ENCODE assay signal across 18 mouse cellular contexts in genomic region chr4:83354786-83355185, GRCm38 (mm10). TPM values are rescaled to one million over a fixed set of nuclear protein-coding genes. Genes with fewer than 3 reads are reported as not detected.
A peak's percentile ranks its signal among the peaks of the same experiment; 100 is the strongest.
DNase-seq lines count a peak whose midpoint lies in the region; ATAC-seq lines count a peak whose summit lies in the region.
"Had no signal": no experiment of that assay in that cellular context is flagged by ENCODE, and none has a peak within 500 bp of the region (broad histone marks: within the 10 kb centered on the region; RNA-seq: fewer than 3 reads in every experiment).

No protein-coding gene starts in this region.

- peak; percentile 60 for DNase-seq in heart, adult 11 months
- DNase-seq in heart, adult 9 months (ENCODE audit: low spot score in 2 of 2) = no peak
- DNase-seq in layer of hippocampus, postnatal 14 days (ENCODE audit: low spot score in 2 of 2) = no peak
- no peak for DNase-seq in spleen, adult 18-20 months
- no peak for DNase-seq in frontal cortex, postnatal 10 days (ENCODE audit: low spot score in 2 of 2)
- DNase-seq: adrenal gland, postnatal 10 days; cerebellum, adult 11 months; cerebellum, adult 8-10 months; cerebellum, postnatal 14 days; forebrain, postnatal 0 days; gastrocnemius, adult 2 months; gastrocnemius, postnatal 25 days; heart, adult 18-20 months; heart, postnatal 14 days had no signal

- ATAC-seq in activated CD4-positive, CD25-positive, alpha-beta regulatory T cell, adult 4 months = peak; percentile 88
- peak; percentile 93 for ATAC-seq in inflammation-experienced regulatory T-cells, adult 6 months
- ATAC-seq: forebrain, embryonic 13.5 days; forebrain, postnatal 0 days had no signal

RNA-seq across cellular contexts. Expression of gene Ttc39b, which starts 30.7 kb away (rescaled TPM):
- 100 to 1,000 TPM; 121 to 125 TPM for polyA plus RNA-seq in activated CD4-positive, CD25-positive, alpha-beta regulatory T cell, adult 4 months (2017; shearing (Covaris generic))
- 100 to 1,000 TPM; 108 to 137 (median 120) TPM for polyA plus RNA-seq in inflammation-experienced regulatory T-cells, adult 6 months (2017; shearing (Covaris generic))
- total RNA-seq in layer of hippocampus, postnatal 14 days (2021) = 10 to 100 TPM; 32.5 TPM
- polyA plus RNA-seq: G1E had no signal
